Mouse (Mus musculus) heart, embryonic 10.5 days (tissue): ENCODE data around the gene Usp29. TPM values are rescaled to one million over a fixed set of nuclear protein-coding genes. Genes with fewer than 3 reads are reported as not detected.
"Not testable (repeated sequence)": the region's sequence is repeated elsewhere in the genome, so short reads cannot be mapped to it uniquely, and the experiment has no call there.

Experiments
- DNase-seq: peaks from one replicate; pipeline ENCODE4 v3.0.0-alpha.2; 2017; ENCODE audit warnings: low spot score
- H3K27ac ChIP-seq: fragments of 300-500 bp; sonication (generic); 2 replicates; pipeline ENCODE4 v1.5.1; 2016; ENCODE audit warnings: mild to moderate bottlenecking
- H3K27me3 ChIP-seq: fragments of 300-500 bp; sonication (generic); 2 replicates; pipeline ENCODE4 v1.6.1; 2016; ENCODE audit warnings: mild to moderate bottlenecking; ENCODE audit not compliant: poor library complexity, insufficient read depth, severe bottlenecking
- H3K36me3 ChIP-seq: fragments of 300-500 bp; sonication (generic); 2 replicates; pipeline ENCODE4 v1.6.1; 2016; ENCODE audit warnings: mild to moderate bottlenecking, moderate library complexity
- H3K4me1 ChIP-seq: fragments of 300-500 bp; sonication (generic); 2 replicates; pipeline ENCODE4 v1.6.1; 2016; ENCODE audit warnings: mild to moderate bottlenecking
- H3K4me3 ChIP-seq: fragments of 300-500 bp; sonication (generic); 2 replicates; pipeline ENCODE4 v1.5.1; 2016; ENCODE audit warnings: mild to moderate bottlenecking, moderate library complexity
- H3K9me3 ChIP-seq: fragments of 300-500 bp; sonication (generic); 2 replicates; pipeline ENCODE4 v1.6.1; 2016; ENCODE audit warnings: mild to moderate bottlenecking, moderate library complexity
- WGBS: fragments of 180-500 bp; shearing (Covaris S2); methylation state at CpG from one replicate; pipeline ENCODE4 v1.1.7; 2016; 5-methylcytosine and 5-hydroxymethylcytosine counted together
- microRNA counts: library from miRNA; unstranded; fragments of <30 nt; microRNA quantifications from one replicate; lab custom pipeline; 2017
- microRNA-seq: library from miRNA; unstranded; fragments of <30 nt; microRNA quantifications from one replicate; pipeline ENCODE4, GENCODE M21; 2017
- polyA plus RNA-seq: library from polyadenylated mRNA; unstranded; fragments of >200 nt; fragmentation: Nextera tagmentation; extraction: Ambion mirVana; gene quantifications from 2 replicates; pipeline ENCODE4 v1.2.1, GENCODE M21; 2016

Gene Usp29
- polyA plus RNA-seq, 1 experiment from 2014 or later = 20.7 TPM

GRCm38 (mm10) chr7:6934741-6935140 is 204.4 kb downstream of the Usp29 start:
- H3K27ac ChIP-seq = no peak overlapping the region
- 55% methylated on average over 5 of the region's 5 CpGs for WGBS
- DNase-seq = no peak
- no peaks in the 10 kb centered on the region for H3K9me3 ChIP-seq
- no peaks in the 10 kb centered on the region for H3K27me3 ChIP-seq
- H3K4me3 ChIP-seq = no peak overlapping the region
- H3K36me3 ChIP-seq = no peaks in the 10 kb centered on the region
- H3K4me1 ChIP-seq = no peaks in the 10 kb centered on the region

DNA sequence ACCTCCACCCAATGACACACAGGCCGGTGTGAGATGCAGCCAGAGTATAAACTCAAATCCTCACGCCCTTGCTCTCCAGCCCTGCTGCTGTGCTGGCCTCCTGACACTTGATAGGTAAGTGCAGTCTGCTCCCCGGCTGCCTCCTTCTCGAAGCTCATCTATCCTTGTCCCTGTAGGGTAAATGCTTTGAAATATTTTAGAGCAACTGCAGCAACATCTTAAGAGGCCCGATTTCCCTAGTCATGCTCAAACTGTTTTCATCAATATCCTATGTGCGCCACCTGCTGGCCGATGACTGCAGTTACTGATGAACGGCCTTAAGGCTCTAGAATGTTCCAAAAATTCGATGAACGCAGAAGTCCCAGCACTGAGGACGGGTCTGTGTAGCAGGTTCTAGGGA is 206.7 kb downstream of the Usp29 start:
- 48% methylated on average over 11 of the region's 11 CpGs for WGBS
- Histone ChIP-seq H3K9me3 (no peaks in the 10 kb centered on the region), H3K4me3 (no peak overlapping the region), H3K36me3 (no peaks in the 10 kb centered on the region), H3K27ac (no peak overlapping the region), H3K4me1 (no peaks in the 10 kb centered on the region), H3K27me3 (no peaks in the 10 kb centered on the region)
- peak; percentile 82 for DNase-seq

DNA sequence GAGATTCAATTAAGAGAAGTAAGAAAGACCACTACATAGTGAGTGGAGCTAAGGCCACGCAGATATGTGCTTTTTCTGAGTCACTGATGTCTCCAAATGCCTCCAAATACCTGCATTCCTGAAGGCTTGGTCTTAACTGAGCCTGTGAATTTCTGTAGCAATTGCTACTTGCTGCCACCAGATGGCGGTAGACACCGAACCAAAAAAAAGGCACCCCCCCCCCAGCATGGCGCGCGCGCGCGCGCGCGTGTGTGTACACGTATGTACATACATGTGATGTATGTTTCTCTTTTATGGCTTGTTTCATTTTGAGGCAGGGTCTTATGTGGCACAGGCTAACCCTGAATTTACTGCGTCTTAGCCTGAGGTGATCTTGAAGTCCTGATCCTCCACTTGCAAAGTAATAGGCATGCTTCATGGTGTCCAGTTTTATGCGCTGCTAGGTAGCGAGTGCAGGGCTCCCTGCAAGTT is 210.4 kb downstream of the Usp29 start:
- H3K9me3 ChIP-seq = no peaks in the 10 kb centered on the region
- 20% methylated on average over 16 of the region's 16 CpGs for WGBS
- DNase-seq = no peak
- no peaks in the 10 kb centered on the region for H3K27me3 ChIP-seq
- H3K27ac ChIP-seq = no peak overlapping the region
- H3K4me3 ChIP-seq = peak overlapping the region; percentile 32; the same call in 1 of the 2 replicates
- H3K4me1 ChIP-seq = no peaks in the 10 kb centered on the region
- H3K36me3 ChIP-seq = no peaks in the 10 kb centered on the region

GRCm38 (mm10) chr7:6948061-6948460 is 217.7 kb downstream of the Usp29 start:
- H3K27ac ChIP-seq, H3K36me3 ChIP-seq, H3K4me1 ChIP-seq, H3K27me3 ChIP-seq, H3K9me3 ChIP-seq, H3K4me3 ChIP-seq, DNase-seq: not testable (repeated sequence)
- 86% methylated on average over 20 of the region's 20 CpGs for WGBS

GRCm38 (mm10) chr7:6956576-6956975 is 226.2 kb downstream of the Usp29 start:
- H3K9me3 ChIP-seq = no peaks in the 10 kb centered on the region
- no peak overlapping the region for H3K27ac ChIP-seq
- no peaks in the 10 kb centered on the region for H3K27me3 ChIP-seq
- no peak for DNase-seq
- H3K4me3 ChIP-seq = no peak overlapping the region
- no peaks in the 10 kb centered on the region for H3K36me3 ChIP-seq
- WGBS = 82% methylated on average over 4 of the region's 4 CpGs
- no peaks in the 10 kb centered on the region for H3K4me1 ChIP-seq

DNA sequence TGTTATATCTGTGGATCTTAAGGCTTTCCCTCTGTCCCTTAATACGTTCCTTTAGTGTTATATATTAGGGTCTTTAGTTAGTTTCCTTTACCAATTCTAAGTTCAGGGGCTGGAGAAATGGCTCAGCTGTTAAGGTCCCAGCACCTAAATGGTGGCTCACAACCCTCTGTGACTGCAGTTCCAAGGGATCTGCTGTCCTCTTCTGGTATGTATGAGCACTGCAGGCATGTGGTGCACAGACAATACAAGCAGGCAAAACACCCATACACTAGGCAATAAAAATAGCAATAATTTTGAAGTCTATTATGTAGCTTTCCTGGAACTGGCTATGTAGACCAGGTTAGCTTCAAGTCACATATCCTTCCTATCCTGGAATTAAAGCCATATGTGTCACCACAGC is 228.2 kb downstream of the Usp29 start:
- WGBS = 85% methylated on average over 1 of the region's 1 CpGs
- Histone ChIP-seq H3K27ac (no peak overlapping the region), H3K36me3 (no peaks in the 10 kb centered on the region), H3K4me3 (no peak overlapping the region), H3K9me3 (no peaks in the 10 kb centered on the region), H3K4me1 (no peaks in the 10 kb centered on the region), H3K27me3 (no peaks in the 10 kb centered on the region)
- no peak for DNase-seq

DNA sequence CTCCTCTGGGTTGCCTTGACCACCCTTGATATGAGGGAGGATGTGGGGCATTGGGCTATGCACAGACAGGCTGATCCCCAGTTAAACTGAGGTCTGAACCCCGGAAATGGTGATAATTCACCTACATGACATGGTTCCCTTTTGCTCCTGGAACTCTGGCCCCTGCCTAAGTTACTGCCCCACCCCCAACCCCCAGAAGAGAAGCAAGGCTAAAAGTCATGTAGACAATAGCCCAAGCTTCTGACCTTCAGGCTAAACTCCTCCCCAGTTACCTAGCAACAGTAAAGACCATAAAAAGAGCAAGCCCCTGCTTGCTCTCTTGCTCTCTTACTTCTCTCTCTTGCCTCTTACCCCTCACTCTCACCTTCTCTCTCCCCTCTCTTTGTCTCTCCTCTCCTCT is 243.2 kb downstream of the Usp29 start:
- H3K9me3 ChIP-seq = 0 out of 2 replicates have a peak, but pooled peaks cover 3% of the 10 kb centered on the region
- no peaks in the 10 kb centered on the region for H3K36me3 ChIP-seq
- H3K4me1 ChIP-seq = no peaks in the 10 kb centered on the region
- DNase-seq = no peak
- H3K27ac ChIP-seq = no peak overlapping the region
- no peaks in the 10 kb centered on the region for H3K27me3 ChIP-seq
- WGBS = 71% methylated on average over 1 of the region's 1 CpGs
- H3K4me3 ChIP-seq = no peak overlapping the region

GRCm38 (mm10) chr7:6976890-6977289 is 246.5 kb downstream of the Usp29 start:
- Histone ChIP-seq H3K9me3 (0 out of 2 replicates have a peak, but pooled peaks cover 3% of the 10 kb centered on the region), H3K4me1 (no peaks in the 10 kb centered on the region), H3K27me3 (no peaks in the 10 kb centered on the region), H3K4me3 (no peak overlapping the region), H3K27ac (no peak overlapping the region), H3K36me3 (no peaks in the 10 kb centered on the region)
- no peak for DNase-seq
- 84% methylated on average over 19 of the region's 19 CpGs for WGBS

DNA sequence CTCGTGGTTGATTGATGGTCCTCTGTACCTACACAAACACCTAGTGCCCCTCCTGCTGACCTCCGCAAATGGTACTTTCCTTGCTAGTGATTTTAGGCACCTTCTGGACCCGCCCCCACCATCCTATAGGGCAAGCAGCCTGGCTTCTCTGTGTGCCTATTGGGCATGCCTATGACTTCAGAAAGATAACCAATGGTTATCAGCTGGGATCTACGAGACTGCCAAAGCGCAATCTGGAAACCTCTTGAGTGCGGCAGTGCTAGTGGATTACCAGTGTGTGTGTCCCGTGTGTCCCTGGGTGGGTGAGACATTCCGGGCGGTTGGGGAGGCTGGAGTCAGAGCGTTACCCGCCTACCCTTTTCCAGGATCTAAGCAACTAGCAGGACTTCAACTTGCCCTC is 264.9 kb downstream of the Usp29 start, which contains the start of gene Aurkc:
Aurkc (plus strand) TSS at position 50 of the 400 bp plus-strand sequence.
- not testable (repeated sequence) for H3K4me3 ChIP-seq, H3K4me1 ChIP-seq, H3K27ac ChIP-seq, H3K27me3 ChIP-seq, DNase-seq, H3K36me3 ChIP-seq, H3K9me3 ChIP-seq
- WGBS = 71% methylated on average over 11 of the region's 11 CpGs

- not testable (repeated sequence) for DNase-seq, H3K27ac ChIP-seq, H3K4me1 ChIP-seq, H3K4me3 ChIP-seq, H3K36me3 ChIP-seq, H3K27me3 ChIP-seq, H3K9me3 ChIP-seq
- 57% methylated on average over 3 of the region's 3 CpGs for WGBS
These were observed 268.5 kb downstream of the Usp29 start for GRCm38 (mm10) chr7:6998914-6999313.

DNA sequence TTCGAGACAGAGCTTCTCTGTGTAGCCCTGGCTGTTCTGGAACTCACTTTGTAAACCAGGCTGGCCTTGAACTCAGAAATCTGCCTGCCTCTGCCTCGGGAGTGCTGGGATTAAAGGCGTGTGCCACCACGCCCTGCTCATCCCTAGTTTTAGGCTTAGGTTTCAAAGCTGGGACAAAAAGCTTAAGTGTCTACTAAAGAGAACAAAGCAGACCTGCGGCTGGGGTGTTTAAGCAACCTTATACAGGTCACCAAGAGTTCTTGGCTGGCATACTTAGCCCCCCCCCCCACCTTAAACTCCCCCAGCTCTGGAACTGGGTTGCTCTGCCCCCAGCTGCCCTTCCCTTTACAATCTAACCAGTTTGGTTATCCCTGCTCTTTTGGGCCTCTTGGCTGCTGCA is 275.1 kb downstream of the Usp29 start:
- H3K4me3 ChIP-seq, H3K9me3 ChIP-seq, H3K27me3 ChIP-seq, DNase-seq, H3K4me1 ChIP-seq, H3K36me3 ChIP-seq, H3K27ac ChIP-seq: not testable (repeated sequence)
- WGBS = 73% methylated on average over 5 of the region's 5 CpGs

MicroRNAs within 50 kb of the gene (microRNA counts, 519-probe panel; counts per million panel counts)
- not detected for microRNA mmu-miR-3099 (lab: Ali Mortazavi, UCI)

Small RNAs within 50 kb of the gene (microRNA-seq; reads per million reads assigned to microRNA genes)
- gene Mir3099 = 50.8 reads per million, percentile 43 among the genes with 10 or more reads in this experiment

Other genes starting within 250 kb of the Usp29 start
- gene Olfr5, start 243.6 kb upstream of the Usp29 start, polyA plus RNA-seq = not detected in 2 replicates
- gene Olfr1347, start 230.8 kb upstream of the Usp29 start, polyA plus RNA-seq = not detected in 2 replicates
- gene Olfr1348, start 221.8 kb upstream of the Usp29 start, polyA plus RNA-seq = not detected in 2 replicates
- gene Olfr1349, start 207.6 kb upstream of the Usp29 start, polyA plus RNA-seq = not detected in 2 replicates
- not detected in 2 replicates for gene Olfr1350, start 165.7 kb upstream of the Usp29 start, polyA plus RNA-seq
- gene Zim1, start 34.1 kb upstream of the Usp29 start, polyA plus RNA-seq = 9.4 and 17.2 TPM in 2 replicates
- 198 and 307 TPM in 2 replicates for gene Peg3, start 147 bp upstream of the Usp29 start, polyA plus RNA-seq